ENCODE assay signal across 9 mouse cellular contexts in genomic region chr7:100919006-100919808, GRCm38 (mm10). TPM values are rescaled to one million over a fixed set of nuclear protein-coding genes. Genes with fewer than 3 reads are reported as not detected.
A peak's percentile ranks its signal among the peaks of the same experiment; 100 is the strongest.
DNase-seq lines count a peak whose midpoint lies in the region; ATAC-seq and TF ChIP-seq lines count a peak whose summit lies in the region.
"Had no signal": no experiment of that assay in that cellular context is flagged by ENCODE, and none has a peak within 500 bp of the region (broad histone marks: within the 10 kb centered on the region; RNA-seq: fewer than 3 reads in every experiment).

No protein-coding gene starts in this region.

- no peaks in the 10 kb centered on the region for H3K27me3 ChIP-seq in forebrain, embryonic 11.5 days (ENCODE audit: control insufficient read depth, insufficient read depth, low read length)
- H3K27me3 ChIP-seq in forebrain, postnatal 0 days (ENCODE audit: insufficient read depth, low read length): no peaks in the 10 kb centered on the region
- H3K27me3 ChIP-seq in kidney, embryonic 16.5 days (ENCODE audit: insufficient read depth, low read length): no peaks in the 10 kb centered on the region
- H3K27me3 ChIP-seq in embryonic facial prominence, embryonic 15.5 days: no peaks in the 10 kb centered on the region
- H3K27me3 ChIP-seq in liver, embryonic 13.5 days: no peaks in the 10 kb centered on the region
- H3K27me3 ChIP-seq: Patski had no signal

- DNase-seq in forebrain, embryonic 11.5 days (ENCODE audit: low spot score): peak; percentile 48
- no peak for DNase-seq in forebrain, postnatal 0 days
- DNase-seq in kidney, postnatal 14 days: no peak
- no peak for DNase-seq in liver, embryonic 13.5 days
- DNase-seq in left cerebral cortex, postnatal 14 days (ENCODE audit: low spot score in 2 of 2): no peak
- no peak for DNase-seq in thymus, postnatal 0 days (ENCODE audit: low spot score)

- ATAC-seq in forebrain, embryonic 11.5 days (replicated peaks; ENCODE audit: low FRiP score): no peak
- no peak for ATAC-seq in forebrain, postnatal 0 days
- ATAC-seq in kidney, embryonic 16.5 days (ENCODE audit: low FRiP score, low TSS enrichment): peak; percentile 55; the same call in 1 of the 2 replicates
- no peak for ATAC-seq in embryonic facial prominence, embryonic 15.5 days (ENCODE audit: insufficient number of reproducible peaks, low FRiP score, low TSS enrichment, low read depth)
- ATAC-seq in liver, embryonic 13.5 days (ENCODE audit: low read depth): no peak
- ATAC-seq: Patski had no signal

- TF ChIP-seq CTCF in forebrain, postnatal 0 days (IDR thresholded peaks at IDR 0.05; ENCODE audit: low read depth): no peak

- H3K4me2 ChIP-seq in forebrain, embryonic 11.5 days (ENCODE audit: low read depth, low read length, severe bottlenecking): no peak overlapping the region
- H3K4me2 ChIP-seq in forebrain, postnatal 0 days (ENCODE audit: low read depth): no peak overlapping the region
- H3K4me2 ChIP-seq in kidney, embryonic 16.5 days (replicated peaks; ENCODE audit: low read depth, low read length): peak overlapping the region; percentile 38
- H3K4me2 ChIP-seq in embryonic facial prominence, embryonic 15.5 days (replicated peaks): no peak overlapping the region
- H3K4me2 ChIP-seq in liver, embryonic 13.5 days: no peak overlapping the region

- no peaks in the 10 kb centered on the region for H3K9me3 ChIP-seq in forebrain, embryonic 11.5 days (ENCODE audit: control insufficient read depth, low read length)
- H3K9me3 ChIP-seq in forebrain, postnatal 0 days (ENCODE audit: low read length): no peaks in the 10 kb centered on the region
- H3K9me3 ChIP-seq in kidney, embryonic 16.5 days (ENCODE audit: low read length): no peaks in the 10 kb centered on the region
- H3K9me3 ChIP-seq in embryonic facial prominence, embryonic 15.5 days (replicated peaks): no peaks in the 10 kb centered on the region
- H3K9me3 ChIP-seq in liver, embryonic 13.5 days (replicated peaks): no peaks in the 10 kb centered on the region

- H3K4me1 ChIP-seq in forebrain, embryonic 11.5 days (replicated peaks; ENCODE audit: control insufficient read depth, insufficient read depth, low read length): peaks cover 7% of the 10 kb centered on the region
- peaks cover 6% of the 10 kb centered on the region; the same call in 1 of the 2 replicates for H3K4me1 ChIP-seq in forebrain, postnatal 0 days (ENCODE audit: insufficient read depth)
- H3K4me1 ChIP-seq in kidney, embryonic 16.5 days (ENCODE audit: insufficient read depth, low read length): peaks cover 89% of the 10 kb centered on the region
- peaks cover 86% of the 10 kb centered on the region for H3K4me1 ChIP-seq in embryonic facial prominence, embryonic 15.5 days
- H3K4me1 ChIP-seq in liver, embryonic 13.5 days (replicated peaks): peaks cover 28% of the 10 kb centered on the region

- no peaks in the 10 kb centered on the region; the same call in 1 of the 2 replicates for H3K36me3 ChIP-seq in forebrain, embryonic 11.5 days (ENCODE audit: control insufficient read depth, insufficient read depth, low read length)
- H3K36me3 ChIP-seq in forebrain, postnatal 0 days (ENCODE audit: insufficient read depth): no peaks in the 10 kb centered on the region
- H3K36me3 ChIP-seq in kidney, embryonic 16.5 days (ENCODE audit: insufficient read depth, low read length): peaks cover 37% of the 10 kb centered on the region
- peaks cover 23% of the 10 kb centered on the region for H3K36me3 ChIP-seq in embryonic facial prominence, embryonic 15.5 days
- H3K36me3 ChIP-seq in liver, embryonic 13.5 days: no peaks in the 10 kb centered on the region

- WGBS in forebrain, embryonic 11.5 days: 61% methylated on average over 7 of the region's 7 CpGs
- 62% methylated on average over 7 of the region's 7 CpGs for WGBS in forebrain, postnatal 0 days
- 23% methylated on average over 7 of the region's 7 CpGs for WGBS in kidney, embryonic 16.5 days
- WGBS in embryonic facial prominence, embryonic 15.5 days: 40% methylated on average over 7 of the region's 7 CpGs
- WGBS in liver, embryonic 13.5 days (ENCODE audit: insufficient replicate concordance): 57% methylated on average over 7 of the region's 7 CpGs

- H3K4me3 ChIP-seq in forebrain, embryonic 11.5 days (ENCODE audit: low read depth, low read length): no peak overlapping the region
- H3K4me3 ChIP-seq in forebrain, postnatal 0 days (ENCODE audit: low read depth, low read length): no peak overlapping the region
- H3K4me3 ChIP-seq in kidney, embryonic 16.5 days (ENCODE audit: low read length): 0 out of 2 replicates have a peak overlapping the region, but pooled peaks have one; percentile 4
- H3K4me3 ChIP-seq in embryonic facial prominence, embryonic 15.5 days (replicated peaks): no peak overlapping the region
- no peak overlapping the region for H3K4me3 ChIP-seq in liver, embryonic 13.5 days (replicated peaks)

- H3K9ac ChIP-seq in forebrain, embryonic 11.5 days (ENCODE audit: low read length): no peak overlapping the region
- H3K9ac ChIP-seq in forebrain, postnatal 0 days: no peak overlapping the region
- H3K9ac ChIP-seq in kidney, embryonic 16.5 days (replicated peaks; ENCODE audit: low read length): peak overlapping the region; percentile 56; the same call in 1 of the 2 replicates
- no peak overlapping the region for H3K9ac ChIP-seq in embryonic facial prominence, embryonic 15.5 days
- no peak overlapping the region for H3K9ac ChIP-seq in liver, embryonic 13.5 days

- H3K27ac ChIP-seq in forebrain, embryonic 11.5 days (ENCODE audit: low read depth, low read length): no peak overlapping the region
- no peak overlapping the region for H3K27ac ChIP-seq in forebrain, postnatal 0 days (ENCODE audit: low read depth, low read length)
- peak overlapping the region; percentile 94 for H3K27ac ChIP-seq in kidney, embryonic 16.5 days (ENCODE audit: low read length)
- H3K27ac ChIP-seq in embryonic facial prominence, embryonic 15.5 days (replicated peaks): peak overlapping the region; percentile 70; the same call in 1 of the 2 replicates
- H3K27ac ChIP-seq in liver, embryonic 13.5 days: peak overlapping the region; percentile 39; the same call in 1 of the 2 replicates

- intact Hi-C loops in left cerebral cortex, postnatal 14 days (cut with DNase I): loop anchor here (10.0 kb wide), 1 partner anchor 456 kb away; no protein-coding TSS in a partner anchor

RNA-seq across cellular contexts. Expression of gene Arhgef17, which starts 12.7 kb away (rescaled TPM):
- 7.8 and 10.1 TPM in 2 replicates for polyA plus RNA-seq in forebrain, embryonic 11.5 days (2014; fragmentation: Nextera tagmentation; extraction: Ambion mirVana)
- 47.9 and 52.7 TPM in 2 replicates for total RNA-seq in forebrain, postnatal 0 days (2014; rRNA removed)
- polyA plus RNA-seq in forebrain, postnatal 0 days (2015; fragmentation: Nextera tagmentation; extraction: Ambion mirVana): 9.8 and 12.5 TPM in 2 replicates
- 10.7 and 10.8 TPM in 2 replicates for polyA plus RNA-seq in kidney, embryonic 16.5 days (2015; fragmentation: Nextera tagmentation; extraction: Ambion mirVana)
- polyA plus RNA-seq in embryonic facial prominence, embryonic 15.5 days (2015; fragmentation: Nextera tagmentation; extraction: Ambion mirVana): 8.7 and 10.5 TPM in 2 replicates
- polyA plus RNA-seq in liver, embryonic 13.5 days (2015; fragmentation: Nextera tagmentation; extraction: Ambion mirVana): 0.53 and 0.83 TPM in 2 replicates
- total RNA-seq in left cerebral cortex, postnatal 14 days (2021): 10 to 100 TPM; 81.3 to 91.6 TPM
- 1.0 and 1.1 TPM in 2 replicates for polyA plus RNA-seq in thymus, postnatal 0 days (2015; fragmentation: Nextera tagmentation; extraction: Ambion mirVana)

RNA-seq across cellular contexts. Expression of gene P2ry6, which starts 55.2 kb away (rescaled TPM):
- 1.9 and 3.3 TPM in 2 replicates for polyA plus RNA-seq in forebrain, embryonic 11.5 days (2014; fragmentation: Nextera tagmentation; extraction: Ambion mirVana)
- total RNA-seq in forebrain, postnatal 0 days (2014; rRNA removed): 1.2 and 2.3 TPM in 2 replicates
- 3.1 and 3.8 TPM in 2 replicates for polyA plus RNA-seq in forebrain, postnatal 0 days (2015; fragmentation: Nextera tagmentation; extraction: Ambion mirVana)
- polyA plus RNA-seq in kidney, embryonic 16.5 days (2015; fragmentation: Nextera tagmentation; extraction: Ambion mirVana): 4.8 and 5.2 TPM in 2 replicates
- polyA plus RNA-seq in embryonic facial prominence, embryonic 15.5 days (2015; fragmentation: Nextera tagmentation; extraction: Ambion mirVana): 7.8 and 8.6 TPM in 2 replicates
- 2.7 and 3.2 TPM in 2 replicates for polyA plus RNA-seq in liver, embryonic 13.5 days (2015; fragmentation: Nextera tagmentation; extraction: Ambion mirVana)
- 1 to 10 TPM; 4.2 to 4.3 TPM for total RNA-seq in left cerebral cortex, postnatal 14 days (2021)
- 6.0 and 6.4 TPM in 2 replicates for polyA plus RNA-seq in thymus, postnatal 0 days (2015; fragmentation: Nextera tagmentation; extraction: Ambion mirVana)

RNA-seq across cellular contexts. Expression of gene Relt, which starts 56.0 kb away (rescaled TPM):
- polyA plus RNA-seq in forebrain, embryonic 11.5 days (2014; fragmentation: Nextera tagmentation; extraction: Ambion mirVana): 2.5 and 2.7 TPM in 2 replicates
- 7.5 and 8.3 TPM in 2 replicates for total RNA-seq in forebrain, postnatal 0 days (2014; rRNA removed)
- polyA plus RNA-seq in forebrain, postnatal 0 days (2015; fragmentation: Nextera tagmentation; extraction: Ambion mirVana): 4.4 and 5.1 TPM in 2 replicates
- 3.8 and 4.8 TPM in 2 replicates for polyA plus RNA-seq in kidney, embryonic 16.5 days (2015; fragmentation: Nextera tagmentation; extraction: Ambion mirVana)
- polyA plus RNA-seq in embryonic facial prominence, embryonic 15.5 days (2015; fragmentation: Nextera tagmentation; extraction: Ambion mirVana): 3.5 and 4.2 TPM in 2 replicates
- 15.3 and 16.7 TPM in 2 replicates for polyA plus RNA-seq in liver, embryonic 13.5 days (2015; fragmentation: Nextera tagmentation; extraction: Ambion mirVana)
- total RNA-seq in left cerebral cortex, postnatal 14 days (2021): 10 to 100 TPM in 1 of 2 experiments, 1 to 10 TPM in 1; 9.7 to 10.6 TPM
- 12.3 and 12.9 TPM in 2 replicates for polyA plus RNA-seq in thymus, postnatal 0 days (2015; fragmentation: Nextera tagmentation; extraction: Ambion mirVana)

Comparison
In these comparisons a context has a peak if more than half of its experiments do, and no peak if none do; other contexts are left out.
1. H3K27ac ChIP-seq: peak in kidney, embryonic 16.5 days (single experiment), embryonic facial prominence, embryonic 15.5 days (single experiment) and liver, embryonic 13.5 days (single experiment); none in forebrain, embryonic 11.5 days (single experiment) and forebrain, postnatal 0 days (single experiment).